Mouse (Mus musculus): ENCODE measurements around the gene Jagn1. TPM values are rescaled to one million over a fixed set of nuclear protein-coding genes. Genes with fewer than 3 reads are reported as not detected.
A peak's percentile ranks its signal among the peaks of the same experiment; 100 is the strongest.

Gene Jagn1
- total RNA-seq, 2 experiments from 2014 or later = 47.8 to 49.2 TPM

DNA sequence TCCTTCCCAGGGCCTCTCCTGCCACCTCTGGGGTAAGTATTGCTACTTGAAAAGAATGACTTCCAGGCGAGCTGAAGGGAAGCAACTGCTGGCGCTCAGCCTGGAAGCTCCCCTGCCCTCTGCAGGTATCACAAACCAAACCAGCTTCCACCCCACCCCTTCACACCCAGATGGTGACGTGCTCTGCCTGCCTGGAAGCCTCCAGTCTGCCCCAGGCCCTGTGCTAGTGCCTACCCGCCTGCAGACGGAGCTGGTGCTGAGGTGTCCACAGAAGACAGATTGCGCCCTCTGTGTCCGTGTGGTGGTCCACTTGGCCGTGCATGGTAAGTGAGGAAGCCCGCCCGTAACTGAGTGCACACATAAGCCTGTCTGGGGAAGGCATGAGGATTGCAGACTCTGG lies 29.7 kb downstream of the Jagn1 start:
- DNase-seq (ENCODE audit: low spot score in 2 of 2) = no peak

- no peak for DNase-seq (ENCODE audit: low spot score in 2 of 2)
Observed at GRCm38 (mm10) chr6:113473246-113473645, 30.9 kb downstream of the Jagn1 start.

DNA sequence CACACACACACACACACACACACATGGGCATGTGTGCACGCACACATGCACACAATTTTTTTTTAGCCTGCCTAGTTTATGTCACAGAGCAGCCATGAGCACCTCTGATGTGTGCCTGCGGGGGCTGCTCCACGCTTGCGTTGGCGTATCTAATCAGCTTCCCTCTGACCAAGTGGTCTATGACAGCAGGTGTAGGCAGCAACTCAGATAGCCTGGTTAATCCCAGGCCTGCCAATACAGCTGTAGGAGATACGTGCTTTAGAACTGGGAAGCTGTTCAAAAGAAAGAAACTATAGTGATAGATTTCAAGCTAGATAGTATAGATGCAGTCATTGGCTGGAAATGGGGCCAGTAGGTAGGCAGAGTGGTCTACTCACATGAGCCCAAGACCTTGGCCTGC lies 31.3 kb downstream of the Jagn1 start:
- no peak for DNase-seq (ENCODE audit: low spot score in 2 of 2)

GRCm38 (mm10) chr6:113477353-113477752 lies 35.0 kb downstream of the Jagn1 start:
- DNase-seq (ENCODE audit: low spot score in 2 of 2) = no peak

GRCm38 (mm10) chr6:113478906-113479305 lies 36.5 kb downstream of the Jagn1 start:
- DNase-seq (ENCODE audit: low spot score in 2 of 2) = no peak

DNA sequence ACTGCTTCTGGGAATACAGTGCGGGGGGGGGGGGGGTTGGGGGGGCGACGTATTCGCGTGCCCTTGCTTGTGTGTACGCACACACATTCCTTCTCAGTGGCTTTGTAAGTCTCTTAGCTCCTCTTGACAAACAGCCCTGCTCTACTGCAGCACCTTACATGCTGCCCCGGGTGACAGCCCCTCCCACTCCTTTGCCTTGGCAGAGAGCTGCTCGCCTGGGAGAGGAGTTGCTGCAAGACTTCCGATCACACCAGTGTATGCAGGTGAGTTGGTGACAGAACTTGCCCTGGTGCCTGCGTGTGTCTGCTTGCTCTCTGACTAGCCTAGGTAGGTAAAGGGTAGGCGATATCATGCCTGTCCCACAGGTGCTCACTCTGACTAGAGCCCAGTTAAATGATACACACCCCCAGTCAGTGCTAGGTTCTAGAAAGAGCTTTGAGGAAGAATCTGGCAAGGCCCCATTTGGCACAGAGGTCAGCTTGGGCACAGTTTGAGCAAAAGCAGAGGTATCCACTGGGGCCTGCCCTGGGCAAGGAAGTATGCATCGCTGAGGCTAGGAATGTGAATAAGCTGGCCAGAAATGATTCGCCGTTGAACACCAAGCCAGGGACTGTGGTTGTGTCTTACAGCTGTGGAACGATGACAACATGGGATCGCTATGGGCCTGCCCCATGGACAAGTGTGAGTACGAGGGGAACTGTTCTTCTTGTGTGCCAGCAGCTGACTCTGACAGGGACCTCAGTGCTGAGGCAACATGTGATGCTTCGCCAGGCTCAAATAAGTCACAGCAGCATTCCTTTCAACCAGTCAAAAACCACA lies 38.4 kb downstream of the Jagn1 start:
- no peak for DNase-seq (ENCODE audit: low spot score in 2 of 2)

DNA sequence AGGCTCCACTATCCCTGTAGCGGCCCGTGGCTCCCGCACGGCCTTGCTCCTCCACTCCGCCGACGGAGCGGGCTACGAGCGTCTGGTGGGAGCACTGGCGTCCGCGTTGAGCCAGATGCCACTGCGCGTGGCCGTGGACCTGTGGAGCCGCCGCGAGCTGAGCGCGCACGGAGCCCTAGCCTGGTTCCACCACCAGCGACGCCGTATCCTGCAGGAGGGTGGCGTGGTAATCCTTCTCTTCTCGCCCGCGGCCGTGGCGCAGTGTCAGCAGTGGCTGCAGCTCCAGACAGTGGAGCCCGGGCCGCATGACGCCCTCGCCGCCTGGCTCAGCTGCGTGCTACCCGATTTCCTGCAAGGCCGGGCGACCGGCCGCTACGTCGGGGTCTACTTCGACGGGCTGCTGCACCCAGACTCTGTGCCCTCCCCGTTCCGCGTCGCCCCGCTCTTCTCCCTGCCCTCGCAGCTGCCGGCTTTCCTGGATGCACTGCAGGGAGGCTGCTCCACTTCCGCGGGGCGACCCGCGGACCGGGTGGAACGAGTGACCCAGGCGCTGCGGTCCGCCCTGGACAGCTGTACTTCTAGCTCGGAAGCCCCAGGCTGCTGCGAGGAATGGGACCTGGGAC lies 40.2 kb downstream of the Jagn1 start:
- DNase-seq (ENCODE audit: low spot score in 2 of 2) = no peak

- DNase-seq (ENCODE audit: low spot score in 2 of 2) = peak; percentile 70 to 87
Observed at GRCm38 (mm10) chr6:113483100-113483615, 40.8 kb downstream of the Jagn1 start, which contains the start of gene Creld1. Gene Creld1, plus strand, starts transcription at chr6:113483297.

DNA sequence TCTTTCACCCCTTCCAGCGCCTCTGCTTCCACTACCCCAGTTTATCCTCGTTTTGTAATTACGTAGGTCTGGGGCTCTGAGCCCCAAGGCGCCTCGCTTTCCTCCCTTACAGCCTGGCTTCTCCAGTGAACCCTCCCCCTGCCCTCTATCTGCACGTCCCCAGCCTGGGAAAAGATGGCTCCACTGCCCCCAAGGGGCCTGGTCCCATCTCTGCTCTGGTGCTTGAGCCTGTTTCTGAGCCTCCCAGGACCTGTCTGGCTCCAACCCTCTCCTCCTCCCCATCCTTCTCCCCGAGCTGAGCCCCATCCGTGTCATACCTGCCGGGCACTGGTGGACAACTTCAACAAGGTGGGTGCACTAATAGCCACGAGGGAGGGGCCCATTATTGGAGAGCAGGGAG lies 41.4 kb downstream of the Jagn1 start:
- DNase-seq (ENCODE audit: low spot score in 2 of 2) = no peak

DNA sequence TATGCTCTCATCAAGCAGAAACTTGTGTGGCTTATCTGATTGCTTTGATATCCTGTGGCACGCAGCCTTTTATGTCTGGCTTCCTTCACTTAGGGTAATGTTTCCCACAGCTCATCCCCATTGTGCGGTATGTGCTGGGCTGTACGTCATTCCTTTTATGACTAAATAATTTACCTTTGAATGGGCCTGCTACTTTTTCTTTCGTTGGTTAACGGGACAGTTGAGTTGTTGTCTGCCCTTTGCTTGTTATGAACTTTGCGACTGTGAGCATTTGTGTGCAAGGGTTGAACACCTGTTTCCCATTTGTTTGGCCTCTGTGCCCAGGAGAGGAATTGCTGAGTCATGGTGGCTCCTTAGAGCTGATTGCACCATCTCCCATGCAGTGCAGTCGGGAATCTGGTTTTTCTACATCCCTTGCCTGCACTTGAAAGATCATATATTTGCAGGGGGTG lies 44.8 kb downstream of the Jagn1 start:
- no peak for DNase-seq (ENCODE audit: low spot score in 2 of 2)

DNA sequence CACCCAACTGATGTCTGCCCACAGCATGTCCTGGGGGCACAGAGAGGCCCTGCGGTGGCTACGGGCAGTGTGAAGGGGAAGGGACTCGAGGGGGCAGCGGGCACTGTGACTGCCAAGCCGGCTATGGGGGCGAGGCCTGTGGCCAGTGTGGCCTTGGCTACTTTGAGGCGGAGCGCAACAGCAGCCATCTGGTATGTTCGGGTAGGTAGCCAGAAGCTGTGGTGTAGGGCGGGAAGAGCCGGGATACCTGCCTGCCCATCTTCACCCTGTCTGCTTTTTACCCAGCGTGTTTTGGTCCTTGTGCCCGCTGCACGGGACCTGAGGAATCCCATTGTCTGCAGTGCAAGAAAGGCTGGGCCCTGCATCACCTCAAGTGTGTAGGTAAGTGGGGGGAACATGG lies 47.0 kb downstream of the Jagn1 start:
- DNase-seq (ENCODE audit: low spot score in 2 of 2) = no peak

DNA sequence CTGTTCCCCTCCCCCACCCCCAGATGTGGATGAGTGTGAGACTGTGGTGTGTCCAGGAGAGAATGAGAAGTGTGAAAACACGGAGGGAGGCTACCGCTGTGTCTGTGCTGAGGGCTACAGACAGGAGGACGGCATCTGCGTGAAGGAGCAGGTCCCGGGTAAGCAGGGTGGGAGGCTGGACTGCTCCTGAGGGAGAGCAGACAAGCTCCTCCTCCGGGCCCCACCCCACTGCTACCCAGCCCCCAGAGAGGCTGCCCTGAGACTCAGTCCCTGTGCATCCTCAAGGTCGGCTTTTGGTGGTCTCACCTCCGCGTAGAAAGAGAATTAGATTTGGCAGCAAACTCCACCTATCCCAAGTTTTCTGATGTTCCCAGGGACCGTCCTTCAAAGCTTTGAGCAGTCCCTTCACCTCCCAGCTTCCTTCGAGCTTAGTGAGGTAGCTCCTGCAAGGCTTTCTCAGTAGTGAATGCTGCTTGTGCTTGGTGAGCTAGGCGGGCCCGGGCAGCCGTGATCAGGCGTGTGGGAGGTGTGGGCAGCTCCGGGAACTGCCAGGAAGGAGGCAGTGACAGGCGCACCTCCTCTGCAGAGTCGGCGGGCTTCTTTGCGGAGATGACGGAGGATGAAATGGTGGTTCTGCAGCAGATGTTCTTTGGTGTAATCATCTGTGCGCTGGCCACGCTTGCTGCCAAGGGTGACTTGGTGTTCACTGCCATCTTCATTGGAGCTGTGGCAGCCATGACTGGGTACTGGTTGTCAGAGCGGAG lies 49.9 kb downstream of the Jagn1 start:
- no peak for DNase-seq (ENCODE audit: low spot score in 2 of 2)

DNA sequence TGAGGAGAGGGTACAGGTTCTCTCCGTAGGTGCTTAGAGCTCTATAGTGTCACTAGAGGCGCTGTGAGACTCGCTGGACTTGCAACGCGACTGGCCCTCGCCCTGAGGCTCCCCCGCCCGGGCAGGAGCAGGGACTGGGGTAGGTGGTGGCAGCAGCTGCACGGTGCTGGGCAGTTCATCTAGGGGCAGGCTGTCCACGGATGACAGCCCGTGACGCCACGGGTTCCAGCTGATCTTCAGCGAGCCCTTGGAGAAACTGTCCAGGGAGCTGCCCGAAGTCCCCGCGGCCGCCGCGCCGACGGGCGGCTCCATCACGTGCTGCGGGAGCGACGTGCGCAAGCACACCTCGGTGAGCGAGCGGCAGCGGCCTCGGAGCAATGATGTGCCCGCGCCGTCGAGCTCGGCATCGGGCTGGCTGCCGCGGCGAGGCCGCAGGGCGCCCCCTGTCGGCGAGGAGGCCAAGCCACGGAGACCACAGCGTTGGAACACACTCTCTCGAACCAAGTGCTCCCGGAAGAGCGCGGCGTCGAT lies 52.0 kb downstream of the Jagn1 start:
- DNase-seq (ENCODE audit: low spot score in 2 of 2) = peak; percentile 62 to 63

- DNase-seq (ENCODE audit: low spot score in 2 of 2) = no peak
Observed at GRCm38 (mm10) chr6:113495071-113495675, 52.8 kb downstream of the Jagn1 start.

Small RNAs within 50 kb of the gene (microRNA-seq; reads per million reads assigned to microRNA genes)
- not detected for gene Gm24387

Other genes with a start within 250 kb of the Jagn1 start
- gene Lhfpl4, start 247.2 kb upstream of the Jagn1 start, total RNA-seq (2021) = 1 to 10 TPM; 8.1 to 8.8 TPM
- 10 to 100 TPM; 25.8 to 26.2 TPM for gene Mtmr14, start 204.7 kb upstream of the Jagn1 start, total RNA-seq (2021)
- under 1 TPM; 0.45 to 0.62 TPM for gene Cpne9, start 160.3 kb upstream of the Jagn1 start, total RNA-seq (2021)
- 10 to 100 TPM; 40.6 to 46.3 TPM for gene Brpf1, start 135.4 kb upstream of the Jagn1 start, total RNA-seq (2021)
- 10 to 100 TPM; 14.5 to 18.7 TPM for gene Ogg1, start 115.6 kb upstream of the Jagn1 start, total RNA-seq (2021)
- 10 to 100 TPM; 54.2 to 58.7 TPM for gene Camk1, start 98.6 kb upstream of the Jagn1 start, total RNA-seq (2021)
- 10 to 100 TPM; 41.3 to 44.6 TPM for gene Tada3, start 64.7 kb upstream of the Jagn1 start, total RNA-seq (2021)
- 100 to 1,000 TPM; 206 to 214 TPM for gene Arpc4, start 64.5 kb upstream of the Jagn1 start, total RNA-seq (2021)
- gene Ttll3, start 53.3 kb upstream of the Jagn1 start, total RNA-seq (2021) = 1 to 10 TPM; 6.9 to 7.7 TPM
- gene Rpusd3, start 23.2 kb upstream of the Jagn1 start, total RNA-seq (2021) = 10 to 100 TPM; 13.9 to 14.7 TPM
- gene Cidec, start 6.8 kb upstream of the Jagn1 start, total RNA-seq (2021) = 10 to 100 TPM; 49.8 to 62.1 TPM
- 1 to 10 TPM in 1 of 2 experiments, under 1 TPM in 1; 0.90 to 2.5 TPM for gene Il17re, start 15.9 kb downstream of the Jagn1 start, total RNA-seq (2021)
- gene Il17rc, start 28.9 kb downstream of the Jagn1 start, total RNA-seq (2021) = 10 to 100 TPM; 22.7 to 25.4 TPM
- 10 to 100 TPM; 40.6 to 44.1 TPM for gene Creld1, start 40.7 kb downstream of the Jagn1 start, total RNA-seq (2021)
- gene Prrt3, start 59.4 kb downstream of the Jagn1 start, total RNA-seq (2021) = 1 to 10 TPM in 1 of 2 experiments, under 1 TPM in 1; 0.59 to 1.3 TPM
- 10 to 100 TPM; 85.9 to 87.9 TPM for gene Emc3, start 89.1 kb downstream of the Jagn1 start, total RNA-seq (2021)
- 1 to 10 TPM; 7.9 to 8.1 TPM for gene Fancd2, start 89.1 kb downstream of the Jagn1 start, total RNA-seq (2021)
- under 1 TPM; 0.37 to 0.67 TPM for gene Fancd2os, start 158.1 kb downstream of the Jagn1 start, total RNA-seq (2021)
- 100 to 1,000 TPM; 194 to 195 TPM for gene Brk1, start 162.2 kb downstream of the Jagn1 start, total RNA-seq (2021)
- 10 to 100 TPM; 32.5 to 34.3 TPM for gene Vhl, start 181.4 kb downstream of the Jagn1 start, total RNA-seq (2021)
- gene Irak2, start 195.9 kb downstream of the Jagn1 start, total RNA-seq (2021) = 10 to 100 TPM; 12.5 to 13.2 TPM

Data from adrenal gland, postnatal 4 days (tissue).